Mouse (Mus musculus) left cerebral cortex, postnatal 36 days (tissue): ENCODE measurements around the gene Mpo. TPM values are rescaled to one million over a fixed set of nuclear protein-coding genes. Genes with fewer than 3 reads are reported as not detected.

Source experiments
- microRNA-seq: library from miRNA; unstranded; fragments of <30 nt; microRNA quantifications from one replicate; pipeline ENCODE4 v1.2.0, GENCODE M21; 2022
- total RNA-seq, 2 experiments: library from RNA; stranded (reverse); gene quantifications; 2 replicates each; pipeline ENCODE4 v1.2.3; 2021

The Mpo gene
- total RNA-seq, 2 experiments from 2014 or later, result not detected

Small RNA genes within 50 kb of the gene (microRNA-seq; reads per million reads assigned to microRNA genes)
- gene Mir142 (not detected), gene Mir142b (not detected)

Other genes starting within 250 kb of the Mpo start
- under 1 TPM in 1 of 2 experiments, not detected in 1; 0.20 TPM for gene Gm11492, start 226.9 kb upstream of the Mpo start, total RNA-seq
- gene Sept4, start 224.7 kb upstream of the Mpo start, total RNA-seq, result 100 to 1,000 TPM; 161 to 227 TPM
- 10 to 100 TPM; 88.0 to 93.4 TPM for gene Mtmr4, start 201.4 kb upstream of the Mpo start, total RNA-seq
- under 1 TPM; 0.42 to 0.57 TPM for gene Hsf5, start 176.4 kb upstream of the Mpo start, total RNA-seq
- 1 to 10 TPM; 2.8 to 2.9 TPM for gene Rnf43, start 130.9 kb upstream of the Mpo start, total RNA-seq
- gene Supt4a, start 56.0 kb upstream of the Mpo start, total RNA-seq, result 10 to 100 TPM; 67.7 to 83.3 TPM
- gene Tspoap1, start 33.0 kb upstream of the Mpo start, total RNA-seq, result 100 to 1,000 TPM; 158 to 214 TPM
- under 1 TPM; 0.29 to 0.39 TPM for gene Lpo, start 34.7 kb downstream of the Mpo start, total RNA-seq
- gene Mks1, start 59.6 kb downstream of the Mpo start, total RNA-seq, result 1 to 10 TPM; 4.0 to 8.0 TPM
- under 1 TPM in 1 of 2 experiments, not detected in 1; 0.17 TPM for gene Epx, start 82.0 kb downstream of the Mpo start, total RNA-seq
- not detected for gene Olfr462, start 98.7 kb downstream of the Mpo start, total RNA-seq
- not detected for gene Olfr463, start 103.8 kb downstream of the Mpo start, total RNA-seq
- 1 to 10 TPM; 2.7 to 4.5 TPM for gene Olfr464, start 127.4 kb downstream of the Mpo start, total RNA-seq
- 100 to 1,000 TPM; 539 to 592 TPM for gene Dynll2, start 194.0 kb downstream of the Mpo start, total RNA-seq